Mouse (Mus musculus): Measurements from ENCODE around the gene Gm11939.

DNA sequence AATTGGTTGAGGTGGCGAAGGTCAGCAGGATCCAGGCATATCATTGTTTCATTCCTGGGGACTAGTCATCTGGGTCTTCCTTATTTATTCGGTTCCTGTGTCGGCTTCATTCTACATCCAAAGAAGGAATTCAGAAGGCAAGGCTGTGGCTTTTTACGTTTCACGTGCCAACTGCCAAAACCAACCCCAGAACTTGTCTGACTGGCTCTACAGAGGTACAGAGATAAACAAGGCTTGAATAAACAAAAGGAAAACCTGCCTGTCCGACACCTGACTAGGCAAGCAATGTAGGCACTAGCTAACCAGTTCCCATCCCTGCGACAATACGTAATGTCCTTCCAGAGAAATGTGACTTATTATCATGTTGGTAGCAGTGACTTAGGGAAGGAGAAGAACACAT, 45.2 kb downstream of the Gm11939 start:
- no peak for TF ChIP-seq CTCF (IDR thresholded peaks at IDR 0.05; ENCODE audit: insufficient read depth, low read depth, low read length)
- TF ChIP-seq POLR2A (IDR thresholded peaks at IDR 0.05; ENCODE audit: insufficient read depth, low read depth, low read length), result no peak
